Mouse (Mus musculus): ENCODE measurements around the gene Dlx3.

Dlx3 gene

GRCm38 (mm10) chr11:95126272-95127245 is 6.6 kb downstream of the Dlx3 start:
- TF ChIP-seq GATA4 (IDR thresholded peaks at IDR 0.05; ENCODE audit: insufficient replicate concordance, low read length): no peak

DNA sequence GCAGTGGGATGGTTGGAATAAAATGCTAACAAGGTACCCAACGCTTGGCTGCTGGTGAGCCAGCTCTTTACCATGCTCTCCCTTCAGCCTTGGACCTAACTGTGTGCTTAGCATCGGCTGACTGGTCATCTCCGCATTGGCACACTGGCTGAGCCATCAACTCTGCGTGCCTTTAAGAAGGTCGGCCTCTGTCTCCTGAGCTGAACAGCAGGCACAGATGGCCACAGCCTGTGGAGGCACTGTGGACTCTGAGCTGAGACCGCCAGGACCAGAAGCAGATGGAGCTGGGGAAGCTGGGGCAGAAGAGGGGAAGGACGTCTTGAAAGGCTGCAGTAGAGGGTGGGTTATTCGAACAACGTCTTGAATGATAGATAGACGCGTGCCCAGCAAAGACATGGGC is 8.4 kb downstream of the Dlx3 start:
- TF ChIP-seq GATA4 (IDR thresholded peaks at IDR 0.05; ENCODE audit: insufficient replicate concordance, low read length): no peak

DNA sequence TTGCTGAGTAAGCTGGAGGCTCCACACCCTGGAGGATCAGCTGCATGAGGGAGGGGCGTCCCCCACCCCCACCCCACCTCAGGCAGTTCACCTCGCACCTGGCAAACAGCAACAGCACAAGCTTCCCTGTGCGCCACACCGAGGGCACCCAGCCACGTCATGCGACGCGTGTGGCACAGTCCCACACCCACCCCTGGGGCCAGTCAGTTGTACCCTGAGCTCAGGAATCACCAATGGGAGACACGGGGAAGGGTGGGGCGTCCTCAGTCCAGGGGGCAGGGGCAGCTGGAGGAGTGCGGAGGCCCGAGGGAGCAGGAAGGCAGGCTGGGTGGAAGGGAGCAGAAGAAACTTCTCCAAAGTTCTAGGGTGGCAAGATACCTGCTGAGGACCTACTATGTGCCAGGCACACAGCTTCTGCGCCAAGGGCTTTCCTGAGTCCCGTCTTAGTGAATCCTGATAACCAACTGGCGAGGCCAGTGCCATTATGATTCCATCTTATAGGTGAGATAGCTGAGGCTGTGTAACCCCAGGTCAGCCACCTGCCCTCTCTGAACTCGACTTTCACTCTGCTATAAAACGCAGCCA is 10.8 kb downstream of the Dlx3 start:
- TF ChIP-seq GATA4 (IDR thresholded peaks at IDR 0.05; ENCODE audit: insufficient replicate concordance, low read length): no peak

DNA sequence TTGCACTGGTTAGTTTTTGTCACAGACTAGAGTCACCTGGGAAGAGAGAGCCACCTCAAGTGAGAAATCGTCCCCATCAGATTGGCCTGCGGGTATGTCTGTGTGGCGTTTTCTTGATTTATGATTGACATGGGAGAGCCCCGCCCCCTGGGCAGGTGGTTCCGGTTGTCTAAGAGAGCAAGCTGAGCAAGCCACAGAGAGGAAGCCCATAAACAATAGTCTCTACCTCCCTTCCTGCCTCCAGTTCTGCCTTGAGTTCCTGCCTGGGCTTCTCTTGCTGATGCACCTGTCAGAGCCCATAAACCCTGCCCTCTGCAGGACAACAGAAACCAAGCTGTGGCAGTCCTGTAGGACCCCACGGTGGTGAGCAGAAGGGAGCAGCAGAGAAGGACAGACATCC is 13.4 kb downstream of the Dlx3 start:
- TF ChIP-seq GATA4 (IDR thresholded peaks at IDR 0.05; ENCODE audit: insufficient replicate concordance, low read length): no peak

- TF ChIP-seq GATA4 (IDR thresholded peaks at IDR 0.05; ENCODE audit: insufficient replicate concordance, low read length): no peak
Measured at GRCm38 (mm10) chr11:95137281-95137680, 17.4 kb downstream of the Dlx3 start.

DNA sequence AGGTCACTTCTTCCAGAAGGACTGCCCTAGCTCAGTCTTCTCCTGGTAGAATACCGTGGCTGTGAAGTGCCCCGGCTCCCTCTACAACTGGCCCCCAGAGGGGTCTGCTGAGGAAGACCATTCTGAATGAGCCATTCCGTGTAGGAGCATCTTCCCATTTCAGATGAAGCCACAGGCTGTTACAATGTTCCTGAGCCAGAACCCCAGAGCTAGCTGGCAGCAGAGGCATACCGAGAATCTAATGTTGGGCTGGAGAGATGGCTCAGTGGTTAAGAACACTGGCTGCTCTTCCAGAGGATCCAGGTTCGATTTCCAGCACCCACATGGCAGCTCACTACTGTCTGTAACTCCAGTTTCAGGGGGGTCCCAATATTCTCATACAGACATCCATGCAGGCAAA is 20.0 kb downstream of the Dlx3 start:
- no peak for TF ChIP-seq GATA4 (IDR thresholded peaks at IDR 0.05; ENCODE audit: insufficient replicate concordance, low read length)

DNA sequence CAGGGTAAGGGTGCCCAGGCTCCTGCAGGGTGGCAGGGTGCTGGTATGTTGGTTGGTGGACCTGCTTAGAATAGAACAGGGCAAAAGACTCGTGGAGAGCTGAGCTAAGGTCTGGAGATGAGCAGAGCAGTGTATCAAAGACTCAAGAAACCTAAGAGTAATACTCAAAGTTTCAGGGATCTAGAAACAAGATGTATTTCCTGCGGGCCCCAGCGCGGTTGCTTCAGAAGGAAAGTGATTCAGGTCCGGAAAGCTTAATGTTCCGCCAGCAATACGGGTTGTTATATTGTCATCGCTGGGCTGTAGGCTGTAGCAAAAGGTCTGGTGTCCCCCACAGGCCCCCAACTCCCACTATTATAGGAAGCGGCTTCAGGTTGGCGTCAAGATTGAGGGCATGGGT is 22.3 kb downstream of the Dlx3 start:
- TF ChIP-seq GATA4 (IDR thresholded peaks at IDR 0.05; ENCODE audit: insufficient replicate concordance, low read length): no peak

DNA sequence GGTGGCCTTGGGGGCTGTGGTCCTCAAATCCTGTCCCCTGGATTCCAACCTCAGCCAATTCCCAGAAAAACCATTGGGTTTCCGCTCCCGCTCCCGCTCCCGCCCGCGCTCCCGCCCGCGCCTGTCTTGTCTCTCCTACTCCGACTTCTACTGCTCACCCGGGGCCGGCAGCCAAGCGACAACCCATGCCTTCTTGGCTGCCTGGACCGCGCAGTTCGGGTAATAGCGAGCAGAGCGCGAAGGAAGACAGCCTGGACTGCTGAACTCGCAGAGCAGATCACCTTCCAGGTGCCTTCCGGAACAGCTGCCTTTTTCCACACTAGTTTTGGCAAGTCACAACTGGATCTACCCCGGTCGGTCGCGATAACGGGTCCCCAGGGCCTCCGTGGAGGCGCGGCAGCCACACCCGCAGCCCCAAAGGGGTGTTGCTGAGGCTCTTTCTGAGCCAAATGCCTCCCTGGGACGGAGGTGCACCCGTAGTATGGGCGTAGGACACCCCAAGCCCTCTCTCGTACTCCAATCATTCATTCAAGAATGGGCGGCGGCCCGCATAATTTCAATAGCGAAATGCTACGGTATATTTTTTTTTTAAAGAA is 23.2 kb downstream of the Dlx3 start:
- no peak for TF ChIP-seq GATA4 (IDR thresholded peaks at IDR 0.05; ENCODE audit: insufficient replicate concordance, low read length)

DNA sequence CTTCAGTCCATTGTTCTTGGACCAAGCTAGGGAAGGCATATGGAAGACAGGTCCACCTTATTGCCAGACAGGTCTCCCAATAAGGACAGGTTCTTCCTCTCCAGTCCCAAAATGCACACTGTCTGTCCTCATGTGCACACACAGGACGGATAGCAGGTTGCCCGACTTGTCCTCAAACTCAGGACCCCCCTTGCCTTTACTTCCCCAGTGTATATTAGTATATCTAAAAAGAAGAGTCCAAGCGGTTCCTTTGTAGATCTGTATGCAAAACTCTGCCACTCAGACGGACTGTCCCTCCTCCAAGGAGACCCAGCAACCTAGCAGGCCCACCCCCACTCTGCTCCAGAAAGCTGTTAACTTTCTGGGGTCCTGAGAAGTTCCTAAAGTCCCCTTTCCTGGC is 23.7 kb downstream of the Dlx3 start:
- TF ChIP-seq GATA4 (IDR thresholded peaks at IDR 0.05; ENCODE audit: insufficient replicate concordance, low read length): no peak

GRCm38 (mm10) chr11:95144091-95144945 is 24.4 kb downstream of the Dlx3 start:
- TF ChIP-seq GATA4 (IDR thresholded peaks at IDR 0.05; ENCODE audit: insufficient replicate concordance, low read length): no peak

DNA sequence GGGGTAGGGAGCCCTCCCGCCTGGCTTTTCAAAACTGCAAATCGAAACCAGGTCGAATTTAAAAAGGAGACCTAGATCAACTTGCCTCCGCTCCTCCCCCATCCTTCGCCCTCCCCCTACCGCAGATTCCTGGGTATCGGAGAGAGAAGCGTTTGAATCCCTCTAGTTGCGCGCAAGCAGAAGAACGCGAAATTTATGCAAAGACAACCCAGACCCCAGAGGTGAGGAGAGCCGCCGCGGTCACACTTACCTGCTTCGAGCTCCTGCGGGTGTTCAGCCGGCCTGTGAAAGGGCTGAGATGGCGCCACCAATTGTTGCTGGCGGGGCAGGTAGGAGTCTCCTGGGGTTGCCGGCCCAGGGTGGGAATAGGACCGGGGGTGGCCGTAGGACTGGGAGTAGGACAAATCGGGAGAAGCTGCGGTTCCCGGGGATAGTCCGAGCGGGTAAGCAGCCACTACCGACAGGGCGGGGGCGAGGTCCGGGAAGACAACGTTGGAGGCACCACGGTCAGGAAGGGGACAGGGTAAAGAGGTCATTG is 25.1 kb downstream of the Dlx3 start:
- no peak for TF ChIP-seq GATA4 (IDR thresholded peaks at IDR 0.05; ENCODE audit: insufficient replicate concordance, low read length)

GRCm38 (mm10) chr11:95145851-95146403 is 26.0 kb downstream of the Dlx3 start, which contains the start of gene Dlx4:
Gene Dlx4, minus strand, starts transcription at chr11:95146263.
- TF ChIP-seq GATA4 (IDR thresholded peaks at IDR 0.05; ENCODE audit: insufficient replicate concordance, low read length): no peak

DNA sequence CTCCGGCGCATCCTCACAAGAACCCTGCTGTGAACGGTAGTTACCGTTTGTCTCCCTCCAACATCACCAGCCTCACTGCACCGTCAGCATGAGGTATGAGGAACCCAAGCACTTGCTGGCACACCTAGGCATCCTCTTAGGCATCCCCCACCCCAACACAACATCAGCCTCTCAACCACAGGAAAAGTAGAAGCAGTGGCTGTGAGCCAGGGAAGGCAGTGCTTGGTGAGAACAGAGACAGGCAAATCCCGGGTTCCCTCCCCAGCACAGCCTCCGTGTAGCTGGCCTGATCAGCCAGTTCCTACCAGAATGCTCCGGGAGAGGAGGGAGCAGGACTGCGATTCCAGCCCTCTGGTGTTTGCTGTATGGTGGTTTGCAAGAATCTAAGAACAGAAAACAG is 28.8 kb downstream of the Dlx3 start:
- TF ChIP-seq GATA4 (IDR thresholded peaks at IDR 0.05; ENCODE audit: insufficient replicate concordance, low read length): no peak

DNA sequence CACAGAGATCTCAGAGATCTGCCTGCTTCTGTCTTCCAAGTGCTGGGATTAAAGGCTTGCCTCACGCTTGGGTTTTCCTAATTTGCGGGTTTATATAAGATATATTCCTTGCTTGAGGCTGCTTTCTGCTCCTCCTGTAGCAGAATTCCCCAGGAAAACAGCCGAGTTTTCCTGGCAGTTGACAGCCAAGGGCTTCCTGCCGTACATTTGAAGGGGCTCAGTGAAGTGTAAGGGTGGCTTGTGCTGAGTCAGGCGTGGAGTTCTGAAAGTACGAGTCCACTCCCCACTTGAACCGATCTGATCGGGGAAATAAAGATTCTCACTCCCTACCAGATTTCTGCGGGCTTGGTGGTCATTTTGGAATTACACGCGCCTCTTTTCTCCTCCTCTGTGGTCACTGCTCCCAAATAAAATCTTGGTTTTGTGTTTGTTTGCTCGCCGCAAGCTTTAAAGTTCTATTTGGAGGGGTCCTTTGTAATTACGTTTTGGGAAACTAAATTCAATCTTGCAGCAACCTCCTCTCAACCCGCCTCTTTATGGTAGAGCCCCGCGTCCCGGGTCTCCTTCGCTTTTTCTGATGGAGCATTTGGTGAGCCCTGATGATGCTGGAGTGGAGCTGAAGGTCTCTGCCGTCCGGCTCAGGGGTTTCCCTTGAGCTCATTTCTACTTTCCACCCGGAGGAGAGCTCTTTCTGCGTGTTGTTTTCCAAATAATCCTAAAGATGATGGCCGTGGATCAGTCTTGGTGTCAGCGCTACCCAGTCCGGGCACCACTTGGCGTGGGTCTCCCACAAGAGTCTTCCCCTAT is 29.7 kb downstream of the Dlx3 start:
- no peak for TF ChIP-seq GATA4 (IDR thresholded peaks at IDR 0.05; ENCODE audit: insufficient replicate concordance, low read length)
